Mouse (Mus musculus) brain, adult 10 weeks (tissue): ENCODE measurements around the gene Vmn1r101. TPM values are rescaled to one million over a fixed set of nuclear protein-coding genes. Genes with fewer than 3 reads are reported as not detected.

ENCODE experiments used
- polyA plus RNA-seq: library from polyadenylated mRNA; stranded (reverse); fragments of 350-450 nt; fragmentation: Illumina TruSeq; extraction: RNeasy Lipid Tissue Mini Kit (QIAGEN cat#74804); gene quantifications from one replicate; pipeline ENCODE4 v1.2.3, GENCODE M21; 2015; ENCODE audit warnings: low read depth, low replicate concordance

Vmn1r101 gene
- not detected for polyA plus RNA-seq

DNA sequence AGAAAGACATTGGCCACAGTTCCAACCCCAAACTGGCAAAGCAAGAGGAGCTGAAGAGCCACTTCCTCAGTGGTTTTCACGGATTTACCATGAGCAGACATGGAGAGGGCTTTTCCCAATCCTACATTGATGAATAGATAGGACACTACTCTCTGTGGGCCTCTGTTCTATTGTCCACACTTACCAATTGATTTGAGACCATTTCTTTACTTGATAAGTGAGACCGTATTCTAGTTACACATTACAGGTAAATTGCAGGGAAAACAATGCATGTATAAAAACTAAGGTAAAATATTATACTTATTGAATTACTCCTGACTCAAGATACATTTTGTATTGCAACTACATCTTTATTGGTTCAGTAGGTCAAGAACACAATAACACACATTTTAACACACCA, at the start of gene Vmn1r101:
TSS of gene Vmn1r101 (minus strand) at position 101 of the 400 bp plus-strand sequence.

DNA sequence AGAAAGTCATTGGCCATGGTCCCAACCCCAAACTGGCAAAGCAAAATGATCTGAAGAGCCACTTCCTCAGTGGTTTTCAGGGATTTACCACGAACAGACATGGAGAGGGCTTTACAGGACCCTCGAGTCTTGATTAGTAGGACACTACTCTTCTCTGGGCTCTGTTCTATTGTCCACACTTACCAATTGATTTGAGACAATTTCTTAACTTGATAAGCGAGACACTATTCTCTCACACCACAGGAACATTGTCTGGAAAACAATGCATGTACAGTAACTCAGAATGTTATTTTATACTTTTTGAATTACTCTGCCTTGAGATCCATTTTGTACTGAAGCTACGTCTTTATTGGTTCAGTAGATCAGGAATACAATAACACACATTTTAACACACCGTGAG, 32.4 kb upstream of the Vmn1r101 start, which contains the start of gene Gm10670:
TSS of gene Gm10670 (minus strand) at position 101 of the 400 bp plus-strand sequence.

DNA sequence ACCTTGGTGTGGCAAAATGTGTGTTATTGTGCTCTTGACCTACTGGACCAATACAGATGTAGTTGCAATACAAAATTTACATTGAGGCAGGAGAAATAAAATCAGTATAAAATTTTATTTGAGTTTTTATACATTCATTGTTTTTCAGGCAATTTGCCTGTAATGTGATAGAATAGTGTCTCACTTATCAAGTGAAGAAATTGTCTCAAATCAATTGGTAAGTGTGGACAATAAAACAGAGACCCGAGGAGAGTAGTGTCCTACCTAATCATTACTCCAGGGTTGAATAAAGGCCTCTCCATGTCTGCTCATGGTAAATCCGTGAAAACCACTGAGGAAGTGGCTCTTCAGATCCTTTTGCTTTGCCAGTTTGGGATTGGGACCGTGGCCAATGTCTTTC, 24.8 kb downstream of the Vmn1r101 start, which contains the start of gene Vmn1r100:
TSS of gene Vmn1r100 (plus strand) at position 301 of the 400 bp plus-strand sequence.

Other genes with a start within 250 kb of the Vmn1r101 start
- not detected for gene Vmn1r95, start 248.9 kb downstream of the Vmn1r101 start, polyA plus RNA-seq
- not detected for gene Gm6164, start 237.0 kb downstream of the Vmn1r101 start, polyA plus RNA-seq
- gene Gm4498, start 208.8 kb downstream of the Vmn1r101 start, polyA plus RNA-seq = not detected
- gene Gm5890, start 179.8 kb downstream of the Vmn1r101 start, polyA plus RNA-seq = not detected
- gene Gm4133, start 108.5 kb downstream of the Vmn1r101 start, polyA plus RNA-seq = not detected
- not detected for gene Gm5728, start 67.2 kb downstream of the Vmn1r101 start, polyA plus RNA-seq
- not detected for gene Vmn1r100, start 24.7 kb downstream of the Vmn1r101 start, polyA plus RNA-seq
- not detected for gene Gm10670, start 32.3 kb upstream of the Vmn1r101 start, polyA plus RNA-seq
- not detected for gene Vmn1r103, start 67.9 kb upstream of the Vmn1r101 start, polyA plus RNA-seq
- gene Vmn1r104, start 91.2 kb upstream of the Vmn1r101 start, polyA plus RNA-seq = not detected
- not detected for gene Gm5726, start 103.2 kb upstream of the Vmn1r101 start, polyA plus RNA-seq
- not detected for gene Gm4141, start 133.6 kb upstream of the Vmn1r101 start, polyA plus RNA-seq
- not detected for gene Gm4513, start 156.4 kb upstream of the Vmn1r101 start, polyA plus RNA-seq
- not detected for gene Vmn1r107, start 226.3 kb upstream of the Vmn1r101 start, polyA plus RNA-seq